Mouse (Mus musculus) E14TG2a.4 (cell line): ENCODE measurements around the gene Pdzrn4.

ENCODE experiments used
- CTCF ChIP-seq: conservative IDR thresholded peaks from 2 replicates; pipeline ENCODE4 v1.5.1; 2014; ENCODE audit warnings: low read length
- NANOG ChIP-seq: IDR thresholded peaks from 2 replicates; pipeline ENCODE4 v1.6.1; 2014; ENCODE audit warnings: borderline replicate concordance, low read length, mixed read lengths

DNA sequence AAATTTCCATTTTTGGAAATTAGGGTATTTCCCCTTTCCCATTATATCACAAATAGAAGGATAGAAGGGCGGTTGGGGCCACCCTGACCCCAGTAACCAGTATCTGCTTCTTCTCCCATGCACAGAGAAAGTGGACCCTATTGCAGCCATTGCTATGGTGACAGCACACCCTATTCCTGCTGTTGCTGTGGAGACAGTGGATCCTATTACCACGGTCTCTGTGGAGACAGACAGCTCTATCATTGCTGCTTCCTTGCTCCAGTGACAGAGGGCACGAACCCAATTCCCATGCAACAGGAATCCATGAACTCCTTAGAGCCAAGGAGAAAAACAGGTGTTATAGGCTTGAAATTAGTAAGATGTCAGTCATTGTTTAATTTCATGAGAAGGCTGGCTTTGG lies 48.8 kb upstream of the Pdzrn4 start:
- no peak for TF ChIP-seq CTCF
- no peak for TF ChIP-seq NANOG
